Mouse (Mus musculus) embryonic fibroblast, embryonic 13.5 days (primary cell): ENCODE results near the gene Actg1.

Source experiments
- CTCF ChIP-seq: IDR thresholded peaks from 2 replicates; pipeline ENCODE4 v1.5.1; 2011; ENCODE audit warnings: mild to moderate bottlenecking, control low read depth, low read length, moderate library complexity, borderline replicate concordance; ENCODE audit not compliant: insufficient read depth
- POLR2A ChIP-seq: IDR thresholded peaks from 2 replicates; pipeline ENCODE4 v1.6.1; 2011; ENCODE audit warnings: low read depth, mild to moderate bottlenecking, control low read depth, low read length, moderate library complexity

- TF ChIP-seq POLR2A (no peak), CTCF (no peak)
Measured at GRCm38 (mm10) chr11:120303119-120303518, 45.2 kb downstream of the Actg1 start.
